Mouse (Mus musculus) hematopoietic stem cell, adult 5-6 weeks (primary cell): ENCODE measurements at regions not wholly inside any gene's neighbourhood (a gene's known extent, or its start where the extent isn't known, plus 50 kb on each side); places are given as distances from the start of the nearest gene placed in this dataset.

Experiments used
- ATAC-seq, 2 experiments: fragments of 125-278 bp in 1 of 2; replicated peaks in 1 of 2; 2 replicates each; pipeline ENCODE4 v1.8.0; 2016 to 2017; ENCODE audit warnings: inconsistent platforms in 2 of 2, mild to moderate bottlenecking in 2 of 2, moderate number of reproducible peaks in 2 of 2, low read depth in 1 of 2, moderate TSS enrichment in 1 of 2; ENCODE audit not compliant: low FRiP score in 2 of 2, poor library complexity in 2 of 2, severe bottlenecking in 2 of 2, insufficient read depth in 1 of 2, low TSS enrichment in 1 of 2

- no peak for ATAC-seq
These were observed 276.4 kb upstream of the Jmjd1c start for GRCm38 (mm10) chr10:66819517-66819916.

- ATAC-seq, result no peak
These were observed 270.2 kb upstream of the Jmjd1c start for GRCm38 (mm10) chr10:66825737-66826136.

- ATAC-seq, result no peak
These were observed 269.6 kb upstream of the Jmjd1c start for GRCm38 (mm10) chr10:66826327-66826726.

- no peak for ATAC-seq
These were observed 261.0 kb upstream of the Jmjd1c start for GRCm38 (mm10) chr10:66834974-66835373.

- no peak for ATAC-seq
These were observed 256.9 kb upstream of the Jmjd1c start for GRCm38 (mm10) chr10:66839058-66839457.

- ATAC-seq, result no peak
These were observed 252.7 kb upstream of the Jmjd1c start for GRCm38 (mm10) chr10:66843258-66843657.

GRCm38 (mm10) chr10:66848778-66849177 lies 247.1 kb upstream of the Jmjd1c start:
- ATAC-seq, result no peak; a peak in 1 of 4 replicates

GRCm38 (mm10) chr10:66849681-66850080 lies 246.2 kb upstream of the Jmjd1c start:
- ATAC-seq, result no peak

- no peak for ATAC-seq
These were observed 244.9 kb upstream of the Jmjd1c start for GRCm38 (mm10) chr10:66850972-66851478.

- ATAC-seq, result no peak
These were observed 244.1 kb upstream of the Jmjd1c start for GRCm38 (mm10) chr10:66851841-66852240.

GRCm38 (mm10) chr10:66852708-66853107 lies 243.2 kb upstream of the Jmjd1c start:
- ATAC-seq, result peak; percentile 67 to 70

GRCm38 (mm10) chr10:66853258-66853657 lies 242.7 kb upstream of the Jmjd1c start:
- peak; percentile 72 to 74 for ATAC-seq

GRCm38 (mm10) chr10:66854895-66855294 lies 241.0 kb upstream of the Jmjd1c start:
- ATAC-seq, result no peak

- ATAC-seq, result no peak
These were observed 238.6 kb upstream of the Jmjd1c start for GRCm38 (mm10) chr10:66857330-66857729.

GRCm38 (mm10) chr10:66861421-66861820 lies 234.5 kb upstream of the Jmjd1c start:
- ATAC-seq, result no peak

GRCm38 (mm10) chr10:66864161-66864862 lies 231.6 kb upstream of the Jmjd1c start:
- ATAC-seq, result peak; percentile 97 to 98

- ATAC-seq, result peak; percentile 34 to 39
These were observed 230.8 kb upstream of the Jmjd1c start for GRCm38 (mm10) chr10:66865010-66865582.

- no peak for ATAC-seq
These were observed 224.7 kb upstream of the Jmjd1c start for GRCm38 (mm10) chr10:66871133-66871664.

GRCm38 (mm10) chr10:66871673-66872072 lies 224.3 kb upstream of the Jmjd1c start:
- ATAC-seq, result no peak
